Mouse (Mus musculus): ENCODE measurements around the gene Zbtb24. TPM values are rescaled to one million over a fixed set of nuclear protein-coding genes. Genes with fewer than 3 reads are reported as not detected.
A peak's percentile ranks its signal among the peaks of the same experiment; 100 is the strongest.

Gene Zbtb24
- polyA plus RNA-seq, 2 experiments, result 19.0 to 21.3 TPM

DNA sequence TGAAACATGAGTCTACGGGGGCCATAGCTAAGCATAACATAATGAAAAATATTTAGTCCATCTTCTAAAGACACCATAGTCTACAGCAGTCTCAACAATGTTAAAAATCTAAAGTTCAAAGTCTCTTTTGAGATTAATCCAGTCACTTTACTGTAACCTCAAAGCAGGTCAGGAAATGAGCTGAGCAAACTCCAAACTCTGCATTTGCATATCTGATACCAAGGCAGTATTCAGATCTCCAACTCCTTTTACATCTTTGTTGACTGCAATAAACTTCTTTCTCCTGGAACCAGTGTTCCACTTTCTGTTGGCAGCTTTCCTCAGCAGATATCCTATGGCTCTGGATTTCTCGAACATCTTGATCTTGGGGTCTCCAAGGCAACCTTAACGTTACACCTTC is 20.5 kb downstream of the Zbtb24 start:
- 83% methylated on average over 3 of the region's 3 CpGs for WGBS
- no peak for ATAC-seq (ENCODE audit: low FRiP score, low read depth)

DNA sequence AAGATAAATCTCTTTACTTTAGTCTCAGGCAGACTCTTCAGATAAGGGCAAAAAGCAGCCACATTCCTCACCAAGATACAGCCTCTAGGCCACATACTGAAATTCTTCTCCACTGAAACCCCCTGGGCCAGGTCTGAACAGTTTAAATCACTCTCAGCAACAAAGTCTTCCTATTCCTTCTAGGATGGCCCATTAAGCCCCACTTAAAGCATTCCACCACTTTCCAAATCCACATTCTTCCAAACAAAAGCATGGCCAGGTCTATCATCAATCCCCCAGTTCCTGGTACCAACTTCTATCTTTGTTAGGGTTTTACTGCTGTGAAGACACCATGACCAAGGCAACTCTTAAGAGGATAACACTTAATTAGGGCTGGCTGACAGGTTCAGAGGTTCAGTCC is 22.4 kb downstream of the Zbtb24 start:
- Histone ChIP-seq H3K4me2 (replicated peaks; ENCODE audit: low read depth, low read length, severe bottlenecking) (no peak overlapping the region), H3K27ac (replicated peaks; ENCODE audit: low read depth, low read length) (no peak overlapping the region), H3K27me3 (ENCODE audit: control insufficient read depth, insufficient read depth, low read length) (no peaks in the 10 kb centered on the region), H3K4me3 (replicated peaks; ENCODE audit: low read length) (no peak overlapping the region), H3K36me3 (ENCODE audit: control insufficient read depth, insufficient read depth, low read length) (0 out of 2 replicates have a peak, but pooled peaks cover 7% of the 10 kb centered on the region), H3K4me1 (ENCODE audit: control insufficient read depth, insufficient read depth, low read length) (peaks cover 17% of the 10 kb centered on the region), H3K9me3 (ENCODE audit: control insufficient read depth, low read length) (no peaks in the 10 kb centered on the region), H3K9ac (ENCODE audit: low read depth, low read length, severe bottlenecking) (no peak overlapping the region)
- ATAC-seq (ENCODE audit: low FRiP score, low read depth) (no peak), DNase-seq (ENCODE audit: low spot score) (no peak)
- no peak for TF ChIP-seq POLR2A (IDR thresholded peaks at IDR 0.05; ENCODE audit: borderline replicate concordance, extremely low read depth, insufficient read depth, insufficient read length)

More for the DNA sequence above, 20.5 kb downstream of the Zbtb24 start:
- no peak overlapping the region for H3K27ac ChIP-seq (replicated peaks; ENCODE audit: low read depth, low read length)
- no peaks in the 10 kb centered on the region for H3K27me3 ChIP-seq (ENCODE audit: control insufficient read depth, insufficient read depth, low read length)
- no peak overlapping the region for H3K4me2 ChIP-seq (replicated peaks; ENCODE audit: low read depth, low read length, severe bottlenecking)
- peaks cover 9% of the 10 kb centered on the region; the same call in 1 of the 2 replicates for H3K36me3 ChIP-seq (ENCODE audit: control insufficient read depth, insufficient read depth, low read length)
- no peak overlapping the region for H3K9ac ChIP-seq (ENCODE audit: low read depth, low read length, severe bottlenecking)
- TF ChIP-seq POLR2A (IDR thresholded peaks at IDR 0.05; ENCODE audit: borderline replicate concordance, extremely low read depth, insufficient read depth, insufficient read length), result no peak
- H3K4me1 ChIP-seq (ENCODE audit: control insufficient read depth, insufficient read depth, low read length), result peaks cover 11% of the 10 kb centered on the region
- H3K4me3 ChIP-seq (replicated peaks; ENCODE audit: low read length), result no peak overlapping the region
- no peaks in the 10 kb centered on the region for H3K9me3 ChIP-seq (ENCODE audit: control insufficient read depth, low read length)
- DNase-seq (ENCODE audit: low spot score), result no peak

DNA sequence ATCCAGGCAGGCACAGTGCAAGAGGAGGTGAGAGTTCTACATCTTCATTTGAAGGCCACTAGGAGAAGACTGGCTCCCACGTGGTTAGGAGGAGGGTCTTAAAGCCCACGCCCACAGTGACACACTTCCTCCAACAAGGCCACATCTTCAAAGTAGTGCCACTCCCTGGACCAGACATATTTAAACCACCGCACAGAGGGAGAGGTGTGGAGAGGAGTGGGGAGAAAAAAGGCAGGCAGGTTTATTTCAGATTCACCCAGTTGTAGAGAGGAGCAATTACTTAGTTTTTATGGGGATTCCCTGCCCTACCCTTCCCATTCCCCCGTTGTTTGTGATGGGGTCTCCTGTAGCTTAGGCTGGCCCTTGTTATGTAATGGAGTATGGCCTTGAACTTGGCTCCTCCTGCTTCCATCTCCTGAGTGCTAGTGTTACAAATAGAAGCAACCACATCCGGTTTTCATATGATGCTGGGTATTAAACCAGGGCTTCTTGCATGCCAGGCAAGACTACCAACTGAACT is 22.8 kb downstream of the Zbtb24 start:
- DNase-seq (ENCODE audit: low spot score), result no peak
- Histone ChIP-seq H3K27me3 (ENCODE audit: control insufficient read depth, insufficient read depth, low read length) (no peaks in the 10 kb centered on the region), H3K9ac (ENCODE audit: low read depth, low read length, severe bottlenecking) (no peak overlapping the region), H3K9me3 (ENCODE audit: control insufficient read depth, low read length) (no peaks in the 10 kb centered on the region), H3K4me2 (replicated peaks; ENCODE audit: low read depth, low read length, severe bottlenecking) (no peak overlapping the region), H3K4me3 (replicated peaks; ENCODE audit: low read length) (no peak overlapping the region), H3K4me1 (ENCODE audit: control insufficient read depth, insufficient read depth, low read length) (peaks cover 19% of the 10 kb centered on the region), H3K27ac (replicated peaks; ENCODE audit: low read depth, low read length) (no peak overlapping the region), H3K36me3 (ENCODE audit: control insufficient read depth, insufficient read depth, low read length) (0 out of 2 replicates have a peak, but pooled peaks cover 9% of the 10 kb centered on the region)
- TF ChIP-seq POLR2A (IDR thresholded peaks at IDR 0.05; ENCODE audit: borderline replicate concordance, extremely low read depth, insufficient read depth, insufficient read length), result no peak
- ATAC-seq (ENCODE audit: low FRiP score, low read depth), result no peak
- whole genome bisulfite sequencing, result 67% methylated on average over 5 of the region's 5 CpGs

DNA sequence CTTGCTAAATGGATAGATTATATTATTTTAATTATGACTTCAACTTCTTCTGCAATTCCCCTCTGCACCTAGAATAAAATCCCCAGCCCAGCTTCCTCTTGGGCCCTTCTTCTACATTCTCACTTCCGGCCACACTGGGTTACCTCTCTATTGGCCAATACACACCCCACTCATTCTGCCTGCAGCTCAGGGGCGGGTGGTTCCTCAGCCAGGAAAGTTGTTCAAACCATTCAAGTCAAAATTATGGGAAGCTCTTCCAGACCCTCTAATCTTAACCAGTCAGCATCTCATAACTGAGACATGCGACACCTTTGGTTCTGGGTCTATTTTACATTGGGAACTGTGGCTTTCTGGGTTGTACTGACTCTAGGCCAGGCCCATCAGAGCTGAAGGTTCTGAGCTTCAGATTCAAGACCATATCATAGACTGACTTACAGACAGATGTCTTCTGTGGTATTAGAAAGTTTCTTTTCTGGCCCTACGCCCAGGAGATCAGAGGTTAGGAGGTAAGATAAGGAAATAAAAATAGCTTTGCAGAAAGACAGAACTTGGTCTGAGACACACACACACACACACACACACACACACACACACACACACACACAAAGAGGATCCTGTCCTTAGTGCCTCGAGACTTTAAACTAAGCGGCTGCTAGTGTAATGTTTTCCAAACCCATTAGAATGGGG is 23.7 kb downstream of the Zbtb24 start:
- H3K27me3 ChIP-seq (ENCODE audit: control insufficient read depth, insufficient read depth, low read length), result no peaks in the 10 kb centered on the region
- no peak overlapping the region for H3K9ac ChIP-seq (ENCODE audit: low read depth, low read length, severe bottlenecking)
- H3K9me3 ChIP-seq (ENCODE audit: control insufficient read depth, low read length), result no peaks in the 10 kb centered on the region
- DNase-seq (ENCODE audit: low spot score) (no peak), ATAC-seq (ENCODE audit: low FRiP score, low read depth) (no peak)
- TF ChIP-seq POLR2A (IDR thresholded peaks at IDR 0.05; ENCODE audit: borderline replicate concordance, extremely low read depth, insufficient read depth, insufficient read length), result no peak
- H3K27ac ChIP-seq (replicated peaks; ENCODE audit: low read depth, low read length), result no peak overlapping the region
- 79% methylated on average over 6 of the region's 6 CpGs for WGBS
- H3K4me3 ChIP-seq (replicated peaks; ENCODE audit: low read length), result no peak overlapping the region
- no peak overlapping the region for H3K4me2 ChIP-seq (replicated peaks; ENCODE audit: low read depth, low read length, severe bottlenecking)
- H3K36me3 ChIP-seq (ENCODE audit: control insufficient read depth, insufficient read depth, low read length), result 0 out of 2 replicates have a peak, but pooled peaks cover 11% of the 10 kb centered on the region
- H3K4me1 ChIP-seq (ENCODE audit: control insufficient read depth, insufficient read depth, low read length), result peaks cover 19% of the 10 kb centered on the region

DNA sequence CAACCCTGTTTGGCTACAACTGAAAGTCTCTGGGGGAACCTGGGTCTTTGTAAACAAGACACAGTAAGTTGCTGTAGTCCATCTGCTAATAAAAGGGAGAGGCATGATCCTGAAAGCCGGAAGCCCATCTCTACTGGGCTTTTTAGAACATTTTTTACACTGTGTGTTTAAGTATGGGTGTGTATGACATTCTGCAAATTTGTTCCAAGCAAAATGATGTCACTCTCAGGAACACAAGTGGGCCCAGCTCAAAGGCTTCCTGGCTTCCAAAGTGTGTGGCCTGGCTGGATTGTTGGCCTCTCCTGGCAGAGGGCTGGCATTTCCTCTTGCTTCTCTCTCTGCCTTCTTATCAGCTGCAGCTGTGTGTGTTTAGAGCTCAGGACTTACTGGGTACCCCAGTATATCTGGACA is 24.8 kb downstream of the Zbtb24 start:
- no peak for ATAC-seq (ENCODE audit: low FRiP score, low read depth)
- Histone ChIP-seq H3K4me1 (ENCODE audit: control insufficient read depth, insufficient read depth, low read length) (peaks cover 19% of the 10 kb centered on the region), H3K27me3 (ENCODE audit: control insufficient read depth, insufficient read depth, low read length) (no peaks in the 10 kb centered on the region), H3K36me3 (ENCODE audit: control insufficient read depth, insufficient read depth, low read length) (peaks cover 19% of the 10 kb centered on the region), H3K9me3 (ENCODE audit: control insufficient read depth, low read length) (no peaks in the 10 kb centered on the region), H3K4me3 (replicated peaks; ENCODE audit: low read length) (no peak overlapping the region), H3K4me2 (replicated peaks; ENCODE audit: low read depth, low read length, severe bottlenecking) (no peak overlapping the region), H3K9ac (ENCODE audit: low read depth, low read length, severe bottlenecking) (no peak overlapping the region), H3K27ac (replicated peaks; ENCODE audit: low read depth, low read length) (0 out of 2 replicates have a peak overlapping the region, but pooled peaks have one; percentile 38)
- 52% methylated on average over 1 of the region's 1 CpGs for WGBS
- DNase-seq (ENCODE audit: low spot score), result no peak
- TF ChIP-seq POLR2A (IDR thresholded peaks at IDR 0.05; ENCODE audit: borderline replicate concordance, extremely low read depth, insufficient read depth, insufficient read length), result no peak
